Mouse (Mus musculus): ENCODE results near the gene Pgm3. TPM values are rescaled to one million over a fixed set of nuclear protein-coding genes. Genes with fewer than 3 reads are reported as not detected.

Pgm3 gene
- polyA plus RNA-seq, 1 experiment: 2.3 TPM

DNA sequence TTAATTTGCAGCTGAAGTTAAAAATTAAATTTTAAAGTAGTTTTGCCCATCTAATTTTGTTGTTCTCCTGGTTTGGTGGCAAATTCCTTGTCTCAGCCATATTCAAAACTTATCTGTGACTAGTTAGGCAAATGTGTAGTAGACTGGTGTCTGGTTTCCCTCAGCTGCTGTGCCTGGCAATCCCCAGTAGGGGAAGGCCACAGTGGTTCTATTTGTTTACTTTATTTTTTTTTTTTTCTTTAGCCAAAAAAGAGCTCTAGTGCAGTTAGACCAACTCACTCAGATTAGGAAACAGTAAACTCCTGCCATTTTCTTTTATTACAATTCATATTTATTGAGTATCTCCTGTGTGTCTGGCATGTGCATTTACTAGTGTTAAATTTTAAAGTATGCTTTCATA, 49.3 kb downstream of the Pgm3 start:
- Histone ChIP-seq H3K27ac (replicated peaks; ENCODE audit: low read depth, low read length) (no peak overlapping the region), H3K4me3 (ENCODE audit: insufficient read depth, low read depth, low read length) (no peak overlapping the region), H3K4me1 (ENCODE audit: control insufficient read depth, insufficient read depth, insufficient read length, low read length) (no peaks in the 10 kb centered on the region)

DNA sequence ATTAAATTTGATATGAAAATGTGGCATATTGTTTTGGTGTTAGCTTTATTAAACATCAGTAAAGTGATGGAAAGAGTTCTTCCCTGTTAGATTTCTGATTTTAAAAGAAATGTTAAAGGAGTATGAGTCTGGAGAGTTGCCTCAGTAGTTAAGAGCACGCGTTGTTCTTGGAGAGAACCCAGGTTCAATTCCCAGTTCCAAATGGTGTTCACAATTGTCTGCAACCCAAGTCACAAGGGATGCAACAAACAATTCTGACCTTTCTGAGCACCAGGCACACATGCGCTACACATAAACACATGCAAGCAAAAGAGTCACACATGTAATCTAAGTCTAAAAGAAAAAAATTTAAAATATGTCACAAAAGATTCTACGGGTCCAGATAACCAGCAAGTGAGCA, 56.8 kb downstream of the Pgm3 start:
- no peak overlapping the region for H3K4me3 ChIP-seq (ENCODE audit: insufficient read depth, low read depth, low read length)
- H3K27ac ChIP-seq (replicated peaks; ENCODE audit: low read depth, low read length): no peak overlapping the region
- H3K4me1 ChIP-seq (ENCODE audit: control insufficient read depth, insufficient read depth, insufficient read length, low read length): no peaks in the 10 kb centered on the region

DNA sequence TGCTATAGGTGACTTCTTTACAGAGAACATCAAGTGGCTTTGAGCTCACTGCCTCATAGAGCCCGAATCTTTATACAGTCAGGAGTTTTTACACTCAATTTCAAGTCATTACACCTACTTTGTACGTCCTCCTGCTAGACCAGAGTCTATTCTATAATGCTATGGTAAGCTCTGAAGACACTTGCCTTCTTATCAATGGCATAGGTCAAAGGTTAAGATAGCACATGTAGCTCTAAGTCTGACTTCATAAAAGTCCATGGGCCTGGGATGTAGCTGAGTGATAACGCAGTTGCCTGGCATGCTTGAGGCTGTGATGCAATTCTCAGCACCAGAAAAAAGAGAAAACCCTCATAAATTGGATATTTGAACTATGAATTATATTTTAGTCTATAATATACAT, 57.3 kb downstream of the Pgm3 start:
- Histone ChIP-seq H3K4me1 (ENCODE audit: control insufficient read depth, insufficient read depth, insufficient read length, low read length) (no peaks in the 10 kb centered on the region), H3K27ac (replicated peaks; ENCODE audit: low read depth, low read length) (no peak overlapping the region), H3K4me3 (ENCODE audit: insufficient read depth, low read depth, low read length) (no peak overlapping the region)

DNA sequence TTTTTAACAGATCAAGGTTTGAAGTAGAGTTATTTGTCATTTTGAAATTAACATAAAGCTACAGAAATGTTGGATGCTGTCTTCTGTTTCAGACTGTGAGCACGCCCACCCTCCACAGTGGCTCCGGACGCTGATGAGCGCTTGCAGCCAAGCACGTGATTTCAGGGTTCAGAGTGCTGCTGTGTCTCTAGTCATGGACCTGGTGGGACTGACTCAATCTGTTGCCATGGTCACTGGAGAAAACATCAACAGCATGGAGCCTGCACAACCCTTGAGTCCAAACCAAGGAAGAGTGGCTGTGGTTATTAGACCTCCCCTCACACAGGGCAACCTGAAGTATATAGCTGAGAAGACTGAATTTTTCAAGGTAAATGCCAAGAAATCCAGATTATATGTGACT, 57.9 kb downstream of the Pgm3 start:
- H3K4me3 ChIP-seq (ENCODE audit: insufficient read depth, low read depth, low read length): no peak overlapping the region
- H3K27ac ChIP-seq (replicated peaks; ENCODE audit: low read depth, low read length): no peak overlapping the region
- no peaks in the 10 kb centered on the region for H3K4me1 ChIP-seq (ENCODE audit: control insufficient read depth, insufficient read depth, insufficient read length, low read length)

DNA sequence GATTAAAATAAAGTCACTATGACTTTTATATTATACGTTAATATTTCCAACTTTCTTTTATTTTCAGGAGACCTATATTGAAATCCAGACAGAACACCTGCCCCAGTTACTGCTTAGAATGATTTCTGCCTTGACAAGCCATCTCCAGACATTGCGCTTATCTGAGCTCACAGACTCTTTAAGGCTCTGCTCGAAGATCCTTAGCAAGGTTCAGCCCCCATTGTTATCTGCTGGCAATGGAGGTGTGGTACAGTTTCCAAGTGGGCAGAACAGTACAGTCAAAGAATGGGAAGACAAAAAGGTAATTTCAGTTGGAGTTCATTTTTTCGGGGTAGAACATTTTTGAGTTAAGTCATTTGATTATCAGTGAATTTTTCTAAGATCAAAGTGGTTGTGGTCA, 64.2 kb downstream of the Pgm3 start:
- H3K4me1 ChIP-seq (ENCODE audit: control insufficient read depth, insufficient read depth, insufficient read length, low read length): no peaks in the 10 kb centered on the region
- no peak overlapping the region for H3K4me3 ChIP-seq (ENCODE audit: insufficient read depth, low read depth, low read length)
- H3K27ac ChIP-seq (replicated peaks; ENCODE audit: low read depth, low read length): no peak overlapping the region

Other genes with a start within 250 kb of the Pgm3 start
- not detected in 2 replicates for gene Ube2cbp, start 106.9 kb downstream of the Pgm3 start, polyA plus RNA-seq (2012; ENCODE audit: insufficient read depth, insufficient read length, missing spikeins)
- 7.5 and 7.6 TPM in 2 replicates for gene Dop1a, start 104.7 kb downstream of the Pgm3 start, polyA plus RNA-seq (2012; ENCODE audit: insufficient read depth, insufficient read length, missing spikeins)
- not detected in 2 replicates for gene Rwdd2a, start 149 bp upstream of the Pgm3 start, polyA plus RNA-seq (2012; ENCODE audit: insufficient read depth, insufficient read length, missing spikeins)
- 817 and 987 TPM in 2 replicates for gene Me1, start 124.1 kb upstream of the Pgm3 start, polyA plus RNA-seq (2012; ENCODE audit: insufficient read depth, insufficient read length, missing spikeins)
- gene Prss35, start 171.8 kb upstream of the Pgm3 start, polyA plus RNA-seq (2012; ENCODE audit: insufficient read depth, insufficient read length, missing spikeins): not detected in 2 replicates